ENCODE assay signal across 8 mouse cellular contexts in genomic region chr9:57764974-57765363, GRCm38 (mm10). TPM values are rescaled to one million over a fixed set of nuclear protein-coding genes. Genes with fewer than 3 reads are reported as not detected.
DNase-seq lines count a peak whose midpoint lies in the region; ATAC-seq and TF ChIP-seq lines count a peak whose summit lies in the region.

No protein-coding gene starts in this region.

- H3K36me3 ChIP-seq in forebrain, embryonic 13.5 days (ENCODE audit: poor library complexity, severe bottlenecking) = peaks cover 18% of the 10 kb centered on the region
- H3K36me3 ChIP-seq in liver, postnatal 0 days (replicated peaks; ENCODE audit: insufficient read depth, low read length) = peaks cover 24% of the 10 kb centered on the region
- peaks cover 19% of the 10 kb centered on the region for H3K36me3 ChIP-seq in neural tube, embryonic 13.5 days

- no peaks in the 10 kb centered on the region for H3K9me3 ChIP-seq in forebrain, embryonic 13.5 days (replicated peaks)
- H3K9me3 ChIP-seq in liver, postnatal 0 days (ENCODE audit: low read length) = no peaks in the 10 kb centered on the region
- no peaks in the 10 kb centered on the region for H3K9me3 ChIP-seq in neural tube, embryonic 13.5 days

- TF ChIP-seq EP300 in liver, postnatal 0 days (IDR thresholded peaks at IDR 0.05; ENCODE audit: low read depth) = no peak; the same call in 1 of the 2 replicates

- peak; percentile 73 for ATAC-seq in cerebellum, adult (ENCODE audit: insufficient number of reproducible peaks, low FRiP score, low TSS enrichment)
- ATAC-seq in forebrain, embryonic 13.5 days = peak; percentile 93
- peak; percentile 84 for ATAC-seq in liver, postnatal 0 days
- peak; percentile 93 for ATAC-seq in neural tube, embryonic 13.5 days (ENCODE audit: low read depth)

- no peaks in the 10 kb centered on the region for H3K27me3 ChIP-seq in forebrain, embryonic 13.5 days
- H3K27me3 ChIP-seq in liver, postnatal 0 days (ENCODE audit: insufficient read depth, low read length) = no peaks in the 10 kb centered on the region
- H3K27me3 ChIP-seq in neural tube, embryonic 13.5 days = no peaks in the 10 kb centered on the region

- H3K4me2 ChIP-seq in forebrain, embryonic 13.5 days = peak overlapping the region; percentile 79
- H3K4me2 ChIP-seq in liver, postnatal 0 days (ENCODE audit: low read depth, low read length) = peak overlapping the region; percentile 94
- H3K4me2 ChIP-seq in neural tube, embryonic 13.5 days = peak overlapping the region; percentile 98

- H3K4me3 ChIP-seq in forebrain, embryonic 13.5 days = peak overlapping the region; percentile 95
- H3K4me3 ChIP-seq in liver, postnatal 0 days (ENCODE audit: low read depth, low read length) = peak overlapping the region; percentile 89
- peak overlapping the region; percentile 83 for H3K4me3 ChIP-seq in neural tube, embryonic 13.5 days

- H3K9ac ChIP-seq in forebrain, embryonic 13.5 days = peak overlapping the region; percentile 98
- peak overlapping the region; percentile 98 for H3K9ac ChIP-seq in liver, postnatal 0 days (replicated peaks)
- H3K9ac ChIP-seq in neural tube, embryonic 13.5 days = peak overlapping the region; percentile 99

- peak; percentile 4; the same call in 1 of the 2 replicates for TF ChIP-seq CTCF in liver, postnatal 0 days (IDR thresholded peaks at IDR 0.05; ENCODE audit: low read depth)

- whole genome bisulfite sequencing in forebrain, embryonic 13.5 days = under 1% methylated on average over 44 of the region's 45 CpGs
- 4% methylated on average over 39 of the region's 45 CpGs for WGBS in liver, postnatal 0 days (ENCODE audit: insufficient replicate concordance)
- under 1% methylated on average over 43 of the region's 45 CpGs for WGBS in neural tube, embryonic 13.5 days

- peaks cover 41% of the 10 kb centered on the region for H3K4me1 ChIP-seq in forebrain, embryonic 13.5 days
- H3K4me1 ChIP-seq in liver, postnatal 0 days (ENCODE audit: insufficient read depth) = peaks cover 62% of the 10 kb centered on the region
- H3K4me1 ChIP-seq in neural tube, embryonic 13.5 days (replicated peaks) = peaks cover 40% of the 10 kb centered on the region

- peak; percentile 88 for DNase-seq in ES-CJ7 (ENCODE audit: low read depth, low spot score)
- DNase-seq in heart, postnatal 10 days = peak; percentile 96
- DNase-seq in kidney, postnatal 4 days = peak; percentile 97
- DNase-seq in liver, postnatal 0 days = peak; percentile 96
- DNase-seq in telencephalon, adult 2 months (ENCODE audit: low read depth, low spot score) = peak; percentile 88

- peak overlapping the region; percentile 99 for H3K27ac ChIP-seq in forebrain, embryonic 13.5 days
- H3K27ac ChIP-seq in liver, postnatal 0 days (ENCODE audit: low read depth) = peak overlapping the region; percentile 99
- peak overlapping the region; percentile 100 for H3K27ac ChIP-seq in neural tube, embryonic 13.5 days (replicated peaks)

- intact Hi-C loops in heart, postnatal 10 days (cut with DNase I) = loop anchor here (2.0 to 10.0 kb wide), 5 partner anchors 72 to 620 kb away; partner anchors contain the start of genes Arid3b, Cox5a, Neil1 and Ubl7

RNA-seq across cellular contexts. Expression of gene Clk3, which starts 0.7 kb away (rescaled TPM):
- 90.5 and 91.0 TPM in 2 replicates for polyA plus RNA-seq in forebrain, embryonic 13.5 days (2015; fragmentation: Nextera tagmentation; extraction: Ambion mirVana)
- 10 to 100 TPM; 35.2 to 37.9 TPM for total RNA-seq in heart, postnatal 10 days (2021)
- polyA plus RNA-seq in liver, postnatal 0 days (2015; fragmentation: Nextera tagmentation; extraction: Ambion mirVana) = 40.2 and 40.4 TPM in 2 replicates
- polyA plus RNA-seq in neural tube, embryonic 13.5 days (2015; fragmentation: Nextera tagmentation; extraction: Ambion mirVana) = 68.6 and 76.6 TPM in 2 replicates

RNA-seq across cellular contexts. Expression of gene Edc3, which starts 56.6 kb away (rescaled TPM):
- 36.0 and 41.5 TPM in 2 replicates for polyA plus RNA-seq in forebrain, embryonic 13.5 days (2015; fragmentation: Nextera tagmentation; extraction: Ambion mirVana)
- total RNA-seq in heart, postnatal 10 days (2021) = 10 to 100 TPM in 1 of 2 experiments, 1 to 10 TPM in 1; 8.2 to 10.3 TPM
- 9.9 and 13.2 TPM in 2 replicates for polyA plus RNA-seq in liver, postnatal 0 days (2015; fragmentation: Nextera tagmentation; extraction: Ambion mirVana)
- polyA plus RNA-seq in neural tube, embryonic 13.5 days (2015; fragmentation: Nextera tagmentation; extraction: Ambion mirVana) = 32.0 and 35.4 TPM in 2 replicates

Comparison
In these comparisons a context has a peak if more than half of its experiments do, and no peak if none do; other contexts are left out.
1. Peak in every context shown above with its lines: DNase-seq, ATAC-seq, H3K4me3 ChIP-seq and H3K27ac ChIP-seq.